ENCODE assay signal across 19 mouse cellular contexts in genomic region chr2:13386631-13387030, GRCm38 (mm10).
DNase-seq lines count a peak whose midpoint lies in the region; ATAC-seq and TF ChIP-seq lines count a peak whose summit lies in the region.
"Had no signal": no experiment of that assay in that cellular context is flagged by ENCODE, and none has a peak within 500 bp of the region (broad histone marks: within the 10 kb centered on the region; RNA-seq: fewer than 3 reads in every experiment).

No protein-coding gene starts in this region.

- H3K36me3 ChIP-seq in hindbrain, embryonic 13.5 days: no peaks in the 10 kb centered on the region
- H3K36me3 ChIP-seq in hindbrain, embryonic 11.5 days (ENCODE audit: control insufficient read depth, insufficient read depth, low read length): no peaks in the 10 kb centered on the region
- H3K36me3 ChIP-seq in forebrain, embryonic 15.5 days: no peaks in the 10 kb centered on the region
- H3K36me3 ChIP-seq: embryonic facial prominence, embryonic 10.5 days; limb, embryonic 15.5 days; neural tube, embryonic 12.5 days had no signal

- no peak overlapping the region for H3K4me2 ChIP-seq in hindbrain, embryonic 13.5 days
- no peak overlapping the region for H3K4me2 ChIP-seq in hindbrain, embryonic 11.5 days (replicated peaks; ENCODE audit: low read depth, low read length)
- H3K4me2 ChIP-seq in forebrain, embryonic 15.5 days (replicated peaks): no peak overlapping the region
- H3K4me2 ChIP-seq: limb, embryonic 15.5 days; neural tube, embryonic 12.5 days had no signal

- intact Hi-C loops in gastrocnemius, adult 2 months (cut with DNase I): no loop called here
- intact Hi-C loops in gastrocnemius, postnatal 36 days (cut with DNase I): no loop called here

- H3K9ac ChIP-seq in hindbrain, embryonic 13.5 days: no peak overlapping the region
- no peak overlapping the region for H3K9ac ChIP-seq in hindbrain, embryonic 11.5 days (ENCODE audit: low read depth, low read length)
- H3K9ac ChIP-seq in forebrain, embryonic 15.5 days (replicated peaks): no peak overlapping the region
- H3K9ac ChIP-seq: limb, embryonic 15.5 days; neural tube, embryonic 12.5 days had no signal

- no peak overlapping the region for H3K4me3 ChIP-seq in gastrocnemius, adult 2 months
- no peak overlapping the region for H3K4me3 ChIP-seq in hindbrain, embryonic 13.5 days
- no peak overlapping the region for H3K4me3 ChIP-seq in hindbrain, embryonic 11.5 days (ENCODE audit: low read depth, low read length)
- no peak overlapping the region for H3K4me3 ChIP-seq in forebrain, embryonic 15.5 days
- H3K4me3 ChIP-seq: embryonic facial prominence, embryonic 10.5 days; limb, embryonic 15.5 days; neural tube, embryonic 12.5 days had no signal

- no peak for DNase-seq in gastrocnemius, adult 2 months
- DNase-seq in gastrocnemius, postnatal 36 days: no peak
- DNase-seq in hindbrain, embryonic 11.5 days (ENCODE audit: low spot score): no peak
- DNase-seq in brain, embryonic 14.5 days (ENCODE audit: low read depth): peak; percentile 66
- no peak for DNase-seq in kidney, adult 11 months
- DNase-seq in thymus, postnatal 10 days (ENCODE audit: low spot score in 2 of 2): no peak
- DNase-seq: adrenal gland, adult 2 months; kidney, adult 9 months; kidney, postnatal 36 days; layer of hippocampus, adult 9-11 months; lung, postnatal 4 days; right cerebral cortex, postnatal 14 days; thymus, postnatal 14 days had no signal

- TF ChIP-seq POLR2A in brain, embryonic 14.5 days (IDR thresholded peaks at IDR 0.05; ENCODE audit: borderline replicate concordance, extremely low read depth, insufficient read depth, insufficient read length, poor library complexity, severe bottlenecking): no peak

- no peak for TF ChIP-seq CTCF in gastrocnemius, adult 2 months (IDR thresholded peaks at IDR 0.05)
- no peak for TF ChIP-seq CTCF in brain, embryonic 14.5 days (IDR thresholded peaks at IDR 0.05; ENCODE audit: borderline replicate concordance, extremely low read depth, insufficient read depth, insufficient read length)

- no peaks in the 10 kb centered on the region for H3K27me3 ChIP-seq in hindbrain, embryonic 13.5 days
- no peaks in the 10 kb centered on the region for H3K27me3 ChIP-seq in hindbrain, embryonic 11.5 days (ENCODE audit: control insufficient read depth, insufficient read depth, low read length)
- H3K27me3 ChIP-seq in forebrain, embryonic 15.5 days: no peaks in the 10 kb centered on the region
- H3K27me3 ChIP-seq: CH12.LX; limb, embryonic 15.5 days; neural tube, embryonic 12.5 days had no signal

- H3K27ac ChIP-seq in gastrocnemius, adult 2 months: peak overlapping the region; percentile 87
- peak overlapping the region; percentile 44; the same call in 1 of the 2 replicates for H3K27ac ChIP-seq in hindbrain, embryonic 13.5 days
- H3K27ac ChIP-seq in hindbrain, embryonic 11.5 days (ENCODE audit: low read depth, low read length): no peak overlapping the region
- peak overlapping the region; percentile 83; the same call in 1 of the 2 replicates for H3K27ac ChIP-seq in forebrain, embryonic 15.5 days (replicated peaks)

- no peak for ATAC-seq in hindbrain, embryonic 13.5 days (ENCODE audit: low FRiP score)
- no peak for ATAC-seq in hindbrain, embryonic 11.5 days (ENCODE audit: low FRiP score)
- ATAC-seq in forebrain, embryonic 15.5 days (replicated peaks): peak; percentile 51; the same call in 1 of the 2 replicates

- H3K4me1 ChIP-seq in hindbrain, embryonic 13.5 days (replicated peaks): peaks cover 22% of the 10 kb centered on the region
- H3K4me1 ChIP-seq in hindbrain, embryonic 11.5 days (replicated peaks; ENCODE audit: control insufficient read depth, insufficient read depth, low read length): peaks cover 6% of the 10 kb centered on the region; the same call in 1 of the 2 replicates
- H3K4me1 ChIP-seq in forebrain, embryonic 15.5 days: peaks cover 19% of the 10 kb centered on the region

- no peaks in the 10 kb centered on the region for H3K9me3 ChIP-seq in hindbrain, embryonic 13.5 days
- H3K9me3 ChIP-seq in hindbrain, embryonic 11.5 days (ENCODE audit: control insufficient read depth, low read length): no peaks in the 10 kb centered on the region
- no peaks in the 10 kb centered on the region for H3K9me3 ChIP-seq in forebrain, embryonic 15.5 days
- H3K9me3 ChIP-seq: embryonic facial prominence, embryonic 10.5 days; limb, embryonic 15.5 days; neural tube, embryonic 12.5 days had no signal

- 86% methylated on average over 5 of the region's 5 CpGs for WGBS in hindbrain, embryonic 13.5 days
- WGBS in hindbrain, embryonic 11.5 days: 91% methylated on average over 5 of the region's 5 CpGs
- WGBS in forebrain, embryonic 15.5 days: 57% methylated on average over 5 of the region's 5 CpGs
